Mouse (Mus musculus): ENCODE measurements at regions not wholly inside any gene's neighbourhood (a gene's known extent, or its start where the extent isn't known, plus 50 kb on each side); places are given as distances from the start of the nearest gene placed in this dataset.

DNA sequence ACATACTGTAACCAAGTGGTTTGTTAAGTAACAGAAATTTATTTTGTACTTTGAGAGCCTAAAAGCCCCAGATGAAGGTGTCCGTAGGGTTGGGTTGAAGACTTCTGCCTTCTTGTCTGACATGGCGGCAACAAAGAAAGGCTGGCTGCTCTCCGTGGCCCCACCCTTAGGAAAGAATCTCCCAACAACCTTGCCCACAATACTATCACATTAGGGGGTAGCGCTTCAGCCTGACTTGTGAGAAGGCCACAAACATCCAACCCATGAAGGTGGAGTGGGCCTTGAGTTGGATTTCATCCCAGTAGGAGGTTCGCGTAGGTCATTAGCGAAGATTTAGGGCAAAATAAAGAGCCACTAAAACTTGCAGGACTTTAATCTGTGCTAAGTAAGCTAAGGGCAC, 54.0 kb upstream of the Foxo1 start:
- TF ChIP-seq CTCF (IDR thresholded peaks at IDR 0.05; ENCODE audit: low read depth, low read length): no peak
- 0 out of 2 replicates have a peak, but pooled peaks cover 2% of the 10 kb centered on the region for H3K27me3 ChIP-seq (ENCODE audit: control insufficient read depth, insufficient read depth, low read length)

DNA sequence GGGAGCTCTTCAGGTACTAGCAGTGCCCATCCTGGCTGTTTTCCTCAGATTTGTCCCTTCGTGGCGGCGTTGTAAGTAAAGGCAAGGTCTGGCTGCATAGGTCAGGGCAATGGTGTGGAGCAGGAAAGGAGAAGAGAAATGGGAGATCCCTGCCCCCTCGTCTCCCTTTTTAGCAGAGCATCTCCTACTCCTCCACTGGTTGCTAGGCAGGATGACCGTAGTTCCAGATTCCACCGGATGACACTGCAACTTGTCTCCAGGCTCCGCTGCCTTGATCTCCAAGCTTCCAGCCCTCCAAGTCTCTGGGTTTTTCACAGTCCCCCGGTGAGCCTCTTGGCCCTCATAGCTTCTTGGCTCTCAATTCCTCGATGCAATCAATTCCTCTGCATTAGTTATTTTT, 53.1 kb upstream of the Foxo1 start:
- Histone ChIP-seq H3K27me3 (ENCODE audit: control insufficient read depth, insufficient read depth, low read length) (0 out of 2 replicates have a peak, but pooled peaks cover 2% of the 10 kb centered on the region), H3K79me2 (ENCODE audit: control insufficient read depth, insufficient read depth, low read length) (no peaks in the 10 kb centered on the region), H3K27ac (replicated peaks; ENCODE audit: insufficient read depth, low read depth, low read length) (no peak overlapping the region), H3K9ac (ENCODE audit: low read depth, low read length) (no peak overlapping the region), H3K4me1 (ENCODE audit: control insufficient read depth, insufficient read depth, low read length) (no peaks in the 10 kb centered on the region), H3K4me3 (ENCODE audit: insufficient read depth, low read depth, low read length) (no peak overlapping the region), H3K36me3 (ENCODE audit: control insufficient read depth, insufficient read depth, low read length) (no peaks in the 10 kb centered on the region)
- 90% methylated on average over 9 of the region's 9 CpGs for WGBS
- TF ChIP-seq POLR2A (IDR thresholded peaks at IDR 0.05; ENCODE audit: extremely low read depth, insufficient read depth, low read length) (no peak), CTCF (IDR thresholded peaks at IDR 0.05; ENCODE audit: low read depth, low read length) (no peak)
- DNase-seq (ENCODE audit: extremely low read depth, low read depth, low spot score): no peak

More for the DNA sequence above, 54.0 kb upstream of the Foxo1 start:
- Histone ChIP-seq H3K36me3 (ENCODE audit: control insufficient read depth, insufficient read depth, low read length) (no peaks in the 10 kb centered on the region), H3K27ac (replicated peaks; ENCODE audit: insufficient read depth, low read depth, low read length) (no peak overlapping the region), H3K4me1 (ENCODE audit: control insufficient read depth, insufficient read depth, low read length) (no peaks in the 10 kb centered on the region), H3K4me3 (ENCODE audit: insufficient read depth, low read depth, low read length) (no peak overlapping the region), H3K9ac (ENCODE audit: low read depth, low read length) (no peak overlapping the region), H3K79me2 (ENCODE audit: control insufficient read depth, insufficient read depth, low read length) (no peaks in the 10 kb centered on the region)
- WGBS: 96% methylated on average over 7 of the region's 7 CpGs
- DNase-seq (ENCODE audit: extremely low read depth, low read depth, low spot score): no peak
